Mouse (Mus musculus) thymus, postnatal 14 days (tissue): ENCODE measurements around the gene Ctnnal1.

Source experiments
- DNase-seq: peaks from one replicate; pipeline ENCODE4 v3.0.0; 2021

Gene Ctnnal1

GRCm38 (mm10) chr4:56791373-56791772, 73.6 kb downstream of the Ctnnal1 start:
- DNase-seq, result peak; percentile 13

- DNase-seq, result no peak
Observed at GRCm38 (mm10) chr4:56771065-56771464, 93.9 kb downstream of the Ctnnal1 start.

- DNase-seq, result no peak
Observed at GRCm38 (mm10) chr4:56768913-56769312, 96.1 kb downstream of the Ctnnal1 start.

GRCm38 (mm10) chr4:56767861-56768284, 97.1 kb downstream of the Ctnnal1 start:
- no peak for DNase-seq
